Mouse (Mus musculus) spleen, adult 2 months (tissue): ENCODE measurements around the gene Hrh1.

ENCODE experiments used
- CTCF ChIP-seq: fragments of 200-500 bp; IDR thresholded peaks from 2 replicates; pipeline ENCODE4 v1.5.1; 2011; ENCODE audit warnings: mild to moderate bottlenecking, inconsistent platforms; ENCODE audit not compliant: insufficient read depth, insufficient read length, insufficient replicate concordance; ENCODE audit errors: extremely low read depth
- POLR2A ChIP-seq: fragments of 200-500 bp; IDR thresholded peaks from 2 replicates; pipeline ENCODE4 v1.6.1; 2011; ENCODE audit warnings: low read depth, low read length, inconsistent platforms

- TF ChIP-seq CTCF (no peak), POLR2A (no peak)
Measured at GRCm38 (mm10) chr6:114387855-114388254, 9.9 kb upstream of the Hrh1 start.
